Mouse (Mus musculus): ENCODE measurements around the gene Stip1.

DNA sequence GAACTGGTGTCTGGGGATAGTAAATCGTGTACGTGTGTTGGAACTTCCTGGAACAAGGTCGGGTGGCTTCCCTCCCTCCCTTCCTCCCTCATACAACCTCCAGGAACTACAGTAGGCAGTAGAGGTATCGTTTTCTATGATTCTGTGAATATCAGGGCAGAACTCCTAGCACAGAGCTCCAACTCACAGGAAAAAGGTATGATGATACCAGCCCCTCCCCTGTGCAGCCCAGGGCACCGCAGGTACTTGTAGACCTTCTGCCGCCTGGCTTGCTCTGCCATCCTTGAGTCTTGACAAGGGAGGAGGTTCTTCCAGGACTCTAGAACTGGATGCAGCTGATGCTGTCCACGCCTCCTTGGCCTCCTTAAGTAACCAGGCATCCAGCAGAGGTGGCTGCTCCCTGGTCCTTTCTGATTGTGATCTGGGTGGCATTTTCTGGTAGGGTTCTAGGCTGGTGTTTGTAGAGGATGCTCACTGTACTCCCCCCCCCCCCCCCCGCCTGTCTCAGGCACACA is 27.1 kb upstream of the Stip1 start:
- no peak for TF ChIP-seq CTCF (IDR thresholded peaks at IDR 0.05; ENCODE audit: insufficient read depth, low read length)
- no peak for TF ChIP-seq POLR2A (IDR thresholded peaks at IDR 0.05; ENCODE audit: borderline replicate concordance, extremely low read depth, low read depth, low read length)
